Mouse (Mus musculus): ENCODE data around the gene Timeless.

GRCm38 (mm10) chr10:128209311-128210009 is 22.4 kb upstream of the Timeless start:
- no peak for TF ChIP-seq REST (IDR thresholded peaks at IDR 0.05; ENCODE audit: insufficient read depth, insufficient read length)
- TF ChIP-seq USF1 (IDR thresholded peaks at IDR 0.05; ENCODE audit: low read depth), result no peak
- no peak for TF ChIP-seq E2F4 (IDR thresholded peaks at IDR 0.05; ENCODE audit: insufficient read depth)
- no peak for TF ChIP-seq POLR2A (IDR thresholded peaks at IDR 0.05; ENCODE audit: insufficient read length, low read depth)
- no peak for TF ChIP-seq MAX (IDR thresholded peaks at IDR 0.05; ENCODE audit: low read depth)
- TF ChIP-seq MYOD1 (IDR thresholded peaks at IDR 0.05; ENCODE audit: control insufficient read depth in 1 of 3, insufficient read length in 2 of 3, low read depth in 2 of 3), result no peak
- no peak for TF ChIP-seq TCF3 (IDR thresholded peaks at IDR 0.05; ENCODE audit: insufficient read length, low read depth)

Measured in myocyte (in vitro differentiated cells).